Mouse (Mus musculus) spleen, postnatal 4 days (tissue): ENCODE results near the gene Ndrg2.
"Not testable (repeated sequence)": the region's sequence is repeated elsewhere in the genome, so short reads cannot be mapped to it uniquely, and the experiment has no call there.

Source experiments
- DNase-seq, 2 experiments: peaks; one replicate each; pipeline ENCODE4 v3.0.0; 2022; ENCODE audit warnings: low spot score in 2 of 2

Gene Ndrg2

GRCm38 (mm10) chr14:51877517-51877916 is 36.4 kb downstream of the Ndrg2 start:
- DNase-seq, result no peak

GRCm38 (mm10) chr14:51871741-51872140 is 42.2 kb downstream of the Ndrg2 start:
- no peak for DNase-seq

GRCm38 (mm10) chr14:51870756-51871155 is 43.2 kb downstream of the Ndrg2 start:
- DNase-seq, result no peak

GRCm38 (mm10) chr14:51863603-51864002 is 50.4 kb downstream of the Ndrg2 start:
- not testable (repeated sequence) for DNase-seq

- DNase-seq, result not testable (repeated sequence)
Measured at GRCm38 (mm10) chr14:51855280-51855679, 58.7 kb downstream of the Ndrg2 start.
